Mouse (Mus musculus) heart, embryonic 14.5 days (tissue): ENCODE data around the gene Tyw1. TPM values are rescaled to one million over a fixed set of nuclear protein-coding genes. Genes with fewer than 3 reads are reported as not detected.

ENCODE experiments used
- ATAC-seq: fragments of 200-750 bp; cut with Nextera tagmentation; 2 replicates; pipeline ENCODE4 v1.8.0; 2017; ENCODE audit warnings: low read depth, moderate TSS enrichment; ENCODE audit not compliant: insufficient number of reproducible peaks, insufficient read depth, low FRiP score
- H3K27ac ChIP-seq, 2 experiments: fragments of 200-500 bp in 1 of 2; fragments of 300-500 bp in 1 of 2; sonication (generic) in 1 of 2; replicated peaks in 1 of 2; 2 replicates each; pipeline ENCODE4 v1.5.1; 2012 to 2014; ENCODE audit warnings: low read depth in 2 of 2, low read length in 2 of 2, control low read depth in 1 of 2, mild to moderate bottlenecking in 1 of 2, mixed read lengths in 1 of 2; ENCODE audit not compliant: control insufficient read depth in 1 of 2, insufficient read depth in 1 of 2
- H3K27me3 ChIP-seq: fragments of 300-500 bp; sonication (generic); 2 replicates; pipeline ENCODE4 v1.6.1; 2014; ENCODE audit warnings: mild to moderate bottlenecking, low read length, control low read depth; ENCODE audit not compliant: control insufficient read depth, insufficient read depth
- H3K36me3 ChIP-seq: fragments of 300-500 bp; sonication (generic); 2 replicates; pipeline ENCODE4 v1.6.1; 2014; ENCODE audit warnings: mild to moderate bottlenecking, control low read depth, low read length, mixed read lengths; ENCODE audit not compliant: control insufficient read depth, insufficient read depth
- H3K4me1 ChIP-seq, 2 experiments: fragments of 200-500 bp in 1 of 2; fragments of 300-500 bp in 1 of 2; sonication (generic) in 1 of 2; 2 replicates each; pipeline ENCODE4 v1.6.1; 2012 to 2014; ENCODE audit warnings: low read length in 2 of 2, control low read depth in 1 of 2, mixed read lengths in 1 of 2; ENCODE audit not compliant: control insufficient read depth in 2 of 2, insufficient read depth in 2 of 2
- H3K4me2 ChIP-seq: fragments of 300-500 bp; sonication (generic); 2 replicates; pipeline ENCODE4 v1.6.1; 2014; ENCODE audit warnings: mild to moderate bottlenecking, low read length
- H3K4me3 ChIP-seq, 2 experiments: fragments of 200-500 bp in 1 of 2; fragments of 300-500 bp in 1 of 2; sonication (generic) in 1 of 2; 2 replicates each; pipeline ENCODE4 v1.5.1; 2012 to 2014; ENCODE audit warnings: low read length in 2 of 2, mild to moderate bottlenecking in 2 of 2, control low read depth in 1 of 2, low read depth in 1 of 2, moderate library complexity in 1 of 2; ENCODE audit not compliant: control insufficient read depth in 1 of 2, insufficient read depth in 1 of 2
- H3K9ac ChIP-seq: fragments of 300-500 bp; sonication (generic); 2 replicates; pipeline ENCODE4 v1.6.1; 2014; ENCODE audit warnings: mild to moderate bottlenecking, low read length
- H3K9me3 ChIP-seq: fragments of 300-500 bp; sonication (generic); 2 replicates; pipeline ENCODE4 v1.6.1; 2016; ENCODE audit warnings: low read length, control low read depth; ENCODE audit not compliant: control insufficient read depth
- WGBS: fragments of 180-500 bp; shearing (Covaris S2); extraction: QIAGEN DNeasy Blood & Tissue Kit; methylation state at CpG from one replicate; pipeline ENCODE4 v1.1.7; 2014; 5-methylcytosine and 5-hydroxymethylcytosine counted together
- polyA plus RNA-seq: library from polyadenylated mRNA; unstranded; fragments of >200 nt; fragmentation: Nextera tagmentation; extraction: Ambion mirVana; gene quantifications from 2 replicates; pipeline ENCODE4 v1.2.1, GENCODE M21; 2014

Gene Tyw1
- polyA plus RNA-seq, 1 experiment from 2014 or later = 16.5 TPM

GRCm38 (mm10) chr5:130363111-130363510, 107.7 kb downstream of the Tyw1 start:
- H3K27me3 ChIP-seq = no peaks in the 10 kb centered on the region
- no peak for ATAC-seq
- 71% methylated on average over 4 of the region's 4 CpGs for WGBS

GRCm38 (mm10) chr5:130363773-130364172, 108.4 kb downstream of the Tyw1 start:
- no peaks in the 10 kb centered on the region for H3K27me3 ChIP-seq
- no peak for ATAC-seq
- no peak overlapping the region for H3K4me3 ChIP-seq
- WGBS = 29% methylated on average over 3 of the region's 3 CpGs
- H3K9ac ChIP-seq = no peak overlapping the region
- H3K27ac ChIP-seq = no peak overlapping the region
- no peaks in the 10 kb centered on the region for H3K4me1 ChIP-seq
- H3K36me3 ChIP-seq = no peaks in the 10 kb centered on the region
- H3K4me2 ChIP-seq = no peak overlapping the region
- H3K9me3 ChIP-seq = no peaks in the 10 kb centered on the region

More at GRCm38 (mm10) chr5:130363111-130363510, 107.7 kb downstream of the Tyw1 start:
- no peaks in the 10 kb centered on the region for H3K9me3 ChIP-seq
- no peaks in the 10 kb centered on the region for H3K36me3 ChIP-seq
- no peak overlapping the region for H3K27ac ChIP-seq
- no peaks in the 10 kb centered on the region for H3K4me1 ChIP-seq
- no peak overlapping the region for H3K4me3 ChIP-seq
- no peak overlapping the region for H3K4me2 ChIP-seq
- H3K9ac ChIP-seq = no peak overlapping the region

GRCm38 (mm10) chr5:130368236-130368635, 112.8 kb downstream of the Tyw1 start:
- Histone ChIP-seq H3K27me3 (no peaks in the 10 kb centered on the region), H3K4me2 (no peak overlapping the region), H3K36me3 (no peaks in the 10 kb centered on the region), H3K9ac (no peak overlapping the region), H3K4me1 (no peaks in the 10 kb centered on the region), H3K27ac (no peak overlapping the region), H3K9me3 (no peaks in the 10 kb centered on the region), H3K4me3 (no peak overlapping the region)
- WGBS = 65% methylated on average over 6 of the region's 6 CpGs
- ATAC-seq = no peak

GRCm38 (mm10) chr5:130369237-130369636, 113.8 kb downstream of the Tyw1 start, which contains the start of gene Caln1:
Caln1 (plus strand) TSS chr5:130369455.
- Histone ChIP-seq H3K9ac (no peak within 1 kb of the TSS), H3K4me2 (no peak within 1 kb of the TSS), H3K9me3 (no peaks in the 10 kb centered on the region), H3K36me3 (no peaks in the 10 kb centered on the region), H3K4me1 (no peaks in the 10 kb centered on the region), H3K4me3 (no peak within 1 kb of the TSS), H3K27ac (no peak within 1 kb of the TSS), H3K27me3 (no peaks in the 10 kb centered on the region)
- 60% methylated on average over 11 of the region's 11 CpGs for WGBS
- ATAC-seq = no peak

GRCm38 (mm10) chr5:130375411-130375810, 120.0 kb downstream of the Tyw1 start:
- H3K36me3 ChIP-seq = no peaks in the 10 kb centered on the region
- no peaks in the 10 kb centered on the region for H3K9me3 ChIP-seq
- H3K4me2 ChIP-seq = no peak overlapping the region
- H3K27ac ChIP-seq = no peak overlapping the region
- peaks cover 0 to 7% of the 10 kb centered on the region in 2 experiments; a peak in 1 of 4 replicates for H3K4me1 ChIP-seq
- no peak overlapping the region for H3K9ac ChIP-seq
- no peak overlapping the region for H3K4me3 ChIP-seq
- no peaks in the 10 kb centered on the region for H3K27me3 ChIP-seq
- ATAC-seq = no peak
- WGBS = 87% methylated on average over 3 of the region's 3 CpGs

DNA sequence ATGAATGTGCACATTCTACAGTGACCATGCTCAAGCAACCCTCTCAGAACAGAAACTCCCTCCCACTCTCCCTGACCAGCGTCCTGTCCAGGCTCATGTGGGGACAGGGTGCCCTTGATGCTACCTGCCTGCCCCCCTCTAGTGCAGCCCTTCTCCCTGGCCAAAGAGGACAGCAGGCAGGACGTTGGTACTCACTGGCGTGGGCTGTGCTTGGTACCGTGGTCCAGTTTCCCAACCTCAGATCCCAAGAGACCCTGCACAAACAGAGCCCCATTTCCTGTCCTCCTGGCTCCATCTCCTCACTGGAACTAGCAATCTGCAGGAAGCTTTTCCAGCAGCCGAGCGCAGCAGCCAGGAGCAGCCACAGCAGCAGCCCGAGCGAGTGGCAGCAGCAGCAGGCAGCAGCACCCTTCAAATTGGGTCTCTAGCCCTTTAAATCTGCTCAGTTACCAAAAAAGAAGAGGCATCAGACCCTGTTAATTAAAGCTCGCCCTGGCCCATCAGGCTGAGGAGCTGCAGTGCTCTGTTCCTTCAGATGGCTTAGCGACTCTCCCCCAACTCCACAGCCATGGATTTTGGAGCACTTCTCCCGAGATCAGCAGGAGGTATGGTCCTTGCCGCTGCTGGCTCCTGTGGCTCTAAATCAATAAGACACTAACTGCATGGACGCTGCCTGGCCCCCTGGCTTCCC, 128.9 kb downstream of the Tyw1 start, which contains the start of gene A330070K13Rik:
Gene A330070K13Rik (minus strand): TSS at position 410 of the 691 bp plus-strand sequence.
- 0 out of 2 replicates have a peak, but pooled peaks cover 8% of the 10 kb centered on the region for H3K27me3 ChIP-seq
- H3K9me3 ChIP-seq = no peaks in the 10 kb centered on the region
- H3K36me3 ChIP-seq = no peaks in the 10 kb centered on the region
- no peak within 1 kb of the TSS for H3K27ac ChIP-seq
- peak within 1 kb of the TSS; percentile 40 for H3K4me2 ChIP-seq
- WGBS = 10% methylated on average over 13 of the region's 13 CpGs
- ATAC-seq = no peak
- H3K9ac ChIP-seq = no peak within 1 kb of the TSS; the same call in 1 of the 2 replicates
- peaks cover 0 to 5% of the 10 kb centered on the region in 2 experiments; a peak in 1 of 4 replicates for H3K4me1 ChIP-seq
- H3K4me3 ChIP-seq = no peak within 1 kb of the TSS

- Histone ChIP-seq H3K4me1 (peaks cover 0 to 5% of the 10 kb centered on the region in 2 experiments; a peak in 1 of 4 replicates), H3K9ac (no peak overlapping the region), H3K4me3 (no peak overlapping the region), H3K27ac (no peak overlapping the region), H3K4me2 (no peak overlapping the region), H3K36me3 (no peaks in the 10 kb centered on the region), H3K27me3 (0 out of 2 replicates have a peak, but pooled peaks cover 8% of the 10 kb centered on the region), H3K9me3 (no peaks in the 10 kb centered on the region)
- no peak for ATAC-seq
- WGBS = 68% methylated on average over 7 of the region's 7 CpGs
These were observed 131.0 kb downstream of the Tyw1 start for GRCm38 (mm10) chr5:130386418-130386817.
